Mouse (Mus musculus): Measurements from ENCODE around the gene Ncoa7. TPM values are rescaled to one million over a fixed set of nuclear protein-coding genes. Genes with fewer than 3 reads are reported as not detected.

Ncoa7 gene
- polyA plus RNA-seq, 1 experiment, result 17.2 TPM

GRCm38 (mm10) chr10:30737323-30737722 is 65.8 kb downstream of the Ncoa7 start:
- DNase-seq (ENCODE audit: low read depth), result no peak
- TF ChIP-seq POLR2A (IDR thresholded peaks at IDR 0.05; ENCODE audit: borderline replicate concordance, extremely low read depth, insufficient read depth, insufficient read length, poor library complexity, severe bottlenecking) (no peak), CTCF (IDR thresholded peaks at IDR 0.05; ENCODE audit: borderline replicate concordance, extremely low read depth, insufficient read depth, insufficient read length) (no peak)

GRCm38 (mm10) chr10:30733148-30733785 is 69.9 kb downstream of the Ncoa7 start:
- no peak for DNase-seq (ENCODE audit: low read depth)
- TF ChIP-seq POLR2A (IDR thresholded peaks at IDR 0.05; ENCODE audit: borderline replicate concordance, extremely low read depth, insufficient read depth, insufficient read length, poor library complexity, severe bottlenecking), result no peak
- no peak for TF ChIP-seq CTCF (IDR thresholded peaks at IDR 0.05; ENCODE audit: borderline replicate concordance, extremely low read depth, insufficient read depth, insufficient read length)

GRCm38 (mm10) chr10:30731321-30731914 is 71.7 kb downstream of the Ncoa7 start:
- TF ChIP-seq CTCF (IDR thresholded peaks at IDR 0.05; ENCODE audit: borderline replicate concordance, extremely low read depth, insufficient read depth, insufficient read length) (no peak), POLR2A (IDR thresholded peaks at IDR 0.05; ENCODE audit: borderline replicate concordance, extremely low read depth, insufficient read depth, insufficient read length, poor library complexity, severe bottlenecking) (no peak)
- DNase-seq (ENCODE audit: low read depth), result no peak

DNA sequence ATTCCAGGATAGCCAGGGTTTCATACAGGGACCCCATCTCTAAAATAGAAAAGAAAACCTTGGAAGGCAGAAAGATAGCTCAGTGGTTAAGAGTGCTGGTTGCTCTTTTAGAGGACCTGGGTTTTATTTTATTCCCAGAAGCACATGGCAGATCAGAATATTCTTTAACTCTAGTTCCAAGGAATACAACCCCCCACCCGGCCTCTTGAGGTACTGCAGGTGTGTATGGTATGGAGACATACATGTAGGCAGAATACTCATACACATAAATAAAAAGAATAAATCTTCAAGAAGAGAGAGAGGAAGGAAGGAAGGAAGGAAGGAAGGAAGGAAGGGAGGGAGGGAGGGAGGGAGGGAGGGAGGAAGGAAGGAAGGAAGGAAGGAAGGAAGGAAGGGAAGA is 72.3 kb downstream of the Ncoa7 start:
- no peak for TF ChIP-seq POLR2A (IDR thresholded peaks at IDR 0.05; ENCODE audit: borderline replicate concordance, extremely low read depth, insufficient read depth, insufficient read length, poor library complexity, severe bottlenecking)
- TF ChIP-seq CTCF (IDR thresholded peaks at IDR 0.05; ENCODE audit: borderline replicate concordance, extremely low read depth, insufficient read depth, insufficient read length), result no peak
- no peak for DNase-seq (ENCODE audit: low read depth)

GRCm38 (mm10) chr10:30729157-30730096 is 73.7 kb downstream of the Ncoa7 start:
- DNase-seq (ENCODE audit: low read depth), result no peak
- no peak for TF ChIP-seq POLR2A (IDR thresholded peaks at IDR 0.05; ENCODE audit: borderline replicate concordance, extremely low read depth, insufficient read depth, insufficient read length, poor library complexity, severe bottlenecking)
- TF ChIP-seq CTCF (IDR thresholded peaks at IDR 0.05; ENCODE audit: borderline replicate concordance, extremely low read depth, insufficient read depth, insufficient read length), result no peak

DNA sequence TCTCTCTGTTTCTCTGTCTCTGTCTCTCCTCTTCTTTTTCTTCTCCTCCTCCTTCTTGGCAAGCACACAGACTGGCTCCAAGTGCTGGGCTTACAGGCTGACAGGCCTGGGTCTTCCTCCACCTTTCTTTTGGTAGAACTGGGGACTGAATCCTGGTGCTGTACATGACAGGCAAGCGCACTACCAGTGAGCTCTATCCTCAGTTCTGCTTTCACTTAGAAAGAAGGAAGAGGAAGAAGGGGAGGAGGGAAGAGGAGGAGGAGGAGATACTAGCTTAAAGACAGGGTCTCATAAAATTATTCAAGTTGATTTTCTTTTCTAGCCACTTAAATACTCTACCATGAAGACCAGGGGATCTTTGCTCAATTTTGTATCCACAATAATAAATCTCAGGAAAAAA is 80.1 kb downstream of the Ncoa7 start:
- no peak for DNase-seq (ENCODE audit: low read depth)
- no peak for TF ChIP-seq CTCF (IDR thresholded peaks at IDR 0.05; ENCODE audit: borderline replicate concordance, extremely low read depth, insufficient read depth, insufficient read length)
- TF ChIP-seq POLR2A (IDR thresholded peaks at IDR 0.05; ENCODE audit: borderline replicate concordance, extremely low read depth, insufficient read depth, insufficient read length, poor library complexity, severe bottlenecking), result no peak

DNA sequence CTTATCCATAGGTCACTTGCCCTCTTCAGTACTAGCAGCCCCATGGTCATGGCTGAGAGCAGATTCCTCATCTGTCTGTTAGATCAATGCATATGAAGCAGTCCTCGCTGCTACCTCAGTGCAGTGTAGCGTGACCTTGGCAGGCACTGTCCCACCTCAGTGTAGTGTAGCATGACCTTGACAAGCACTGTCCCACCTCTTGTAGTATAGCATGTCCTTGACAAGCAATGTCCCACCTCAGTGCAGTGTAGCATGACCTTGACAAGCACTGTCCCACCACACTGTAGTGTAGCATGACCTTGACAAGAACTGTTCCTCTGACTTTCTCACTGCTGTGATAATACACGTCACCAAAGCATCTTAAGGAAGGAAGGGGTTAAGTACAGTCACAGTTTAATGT is 82.6 kb downstream of the Ncoa7 start:
- no peak for DNase-seq (ENCODE audit: low read depth)
- TF ChIP-seq CTCF (IDR thresholded peaks at IDR 0.05; ENCODE audit: borderline replicate concordance, extremely low read depth, insufficient read depth, insufficient read length) (no peak), POLR2A (IDR thresholded peaks at IDR 0.05; ENCODE audit: borderline replicate concordance, extremely low read depth, insufficient read depth, insufficient read length, poor library complexity, severe bottlenecking) (no peak)

- no peak for TF ChIP-seq CTCF (IDR thresholded peaks at IDR 0.05; ENCODE audit: borderline replicate concordance, extremely low read depth, insufficient read depth, insufficient read length)
- TF ChIP-seq POLR2A (IDR thresholded peaks at IDR 0.05; ENCODE audit: borderline replicate concordance, extremely low read depth, insufficient read depth, insufficient read length, poor library complexity, severe bottlenecking), result no peak
- no peak for DNase-seq (ENCODE audit: low read depth)
Observed at GRCm38 (mm10) chr10:30719947-30720346, 83.2 kb downstream of the Ncoa7 start.

DNA sequence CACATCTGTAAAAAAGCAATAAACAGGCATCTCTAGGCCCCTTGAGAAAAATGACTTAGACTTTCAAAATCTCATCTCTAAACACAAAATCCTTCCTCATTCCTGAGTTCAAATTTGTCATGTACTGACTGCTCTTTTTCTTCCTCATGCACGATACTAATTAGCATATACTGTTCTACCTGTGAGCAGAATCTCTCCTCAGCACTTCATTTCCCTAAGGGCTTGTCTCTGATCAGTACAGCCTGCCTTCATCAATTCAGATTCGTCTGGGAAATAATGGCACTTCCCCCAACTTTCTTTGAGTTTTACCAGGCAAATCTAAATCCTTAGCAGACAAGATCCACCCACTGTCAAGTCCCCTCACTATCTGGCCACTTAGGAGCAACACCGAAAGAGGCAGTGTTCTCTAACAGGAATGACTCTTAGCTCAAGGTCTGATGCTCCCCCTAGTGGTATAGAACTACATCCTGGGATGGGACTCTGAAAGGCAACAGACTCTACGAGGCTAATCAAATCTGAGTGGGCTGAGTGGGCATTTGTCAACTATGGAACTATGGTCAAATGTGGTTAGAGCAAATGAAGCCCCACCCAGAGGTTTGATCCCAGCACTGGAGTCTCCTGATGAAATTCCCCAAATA is 84.3 kb downstream of the Ncoa7 start:
- DNase-seq (ENCODE audit: low read depth), result peak; percentile 74
- peak; percentile 67; the same call in 1 of the 2 replicates for TF ChIP-seq CTCF (IDR thresholded peaks at IDR 0.05; ENCODE audit: borderline replicate concordance, extremely low read depth, insufficient read depth, insufficient read length)
- no peak for TF ChIP-seq POLR2A (IDR thresholded peaks at IDR 0.05; ENCODE audit: borderline replicate concordance, extremely low read depth, insufficient read depth, insufficient read length, poor library complexity, severe bottlenecking)

DNA sequence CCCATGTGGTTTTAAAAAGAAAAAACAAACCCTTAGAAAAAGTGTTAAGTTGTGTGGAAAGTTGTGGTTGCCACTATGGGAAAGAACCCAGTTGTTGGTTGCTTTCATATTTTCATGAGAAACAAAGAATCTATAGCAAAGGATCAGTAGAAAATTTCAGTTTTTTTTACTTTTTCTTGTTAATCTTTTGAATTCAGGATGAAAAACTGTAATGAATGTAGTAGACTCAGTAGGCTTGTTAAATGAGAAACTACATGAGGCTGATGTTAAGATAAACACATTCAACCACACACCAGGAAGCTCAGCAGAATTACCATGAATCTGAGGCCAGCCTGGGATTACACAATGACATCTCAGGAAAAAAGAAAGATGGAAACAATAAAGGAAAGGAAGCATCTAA is 87.0 kb downstream of the Ncoa7 start:
- TF ChIP-seq POLR2A (IDR thresholded peaks at IDR 0.05; ENCODE audit: borderline replicate concordance, extremely low read depth, insufficient read depth, insufficient read length, poor library complexity, severe bottlenecking), result no peak
- no peak for TF ChIP-seq CTCF (IDR thresholded peaks at IDR 0.05; ENCODE audit: borderline replicate concordance, extremely low read depth, insufficient read depth, insufficient read length)
- no peak for DNase-seq (ENCODE audit: low read depth)

DNA sequence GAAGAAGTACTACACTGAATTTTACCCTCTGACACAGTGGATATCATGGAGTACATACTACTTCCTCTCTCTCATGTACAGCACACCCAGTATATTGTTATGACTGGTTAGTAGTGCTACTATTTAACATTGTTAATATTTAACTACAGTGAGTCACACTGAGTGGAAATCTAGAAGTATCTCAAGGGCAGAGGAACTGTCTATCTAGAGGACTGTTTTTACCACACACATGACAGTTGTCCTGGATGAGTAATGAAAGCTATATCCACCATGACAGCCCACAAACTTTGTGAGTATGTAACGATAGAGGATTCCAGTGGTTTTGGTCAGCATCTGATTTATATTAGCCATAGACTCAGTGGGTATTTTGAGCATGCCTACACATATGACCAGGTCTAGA is 90.6 kb downstream of the Ncoa7 start:
- TF ChIP-seq POLR2A (IDR thresholded peaks at IDR 0.05; ENCODE audit: borderline replicate concordance, extremely low read depth, insufficient read depth, insufficient read length, poor library complexity, severe bottlenecking) (no peak), CTCF (IDR thresholded peaks at IDR 0.05; ENCODE audit: borderline replicate concordance, extremely low read depth, insufficient read depth, insufficient read length) (no peak)
- DNase-seq (ENCODE audit: low read depth), result no peak

All from brain, embryonic 14.5 days (tissue).